Mouse (Mus musculus) heart, postnatal 0 days (tissue): Measurements from ENCODE around the gene Map2k6.

Experiments
- CTCF ChIP-seq: IDR thresholded peaks from 2 replicates; pipeline ENCODE4 v1.5.1; 2016; ENCODE audit warnings: antibody characterized with exemption, control low read depth, low read depth
- EP300 ChIP-seq: IDR thresholded peaks from 2 replicates; pipeline ENCODE4 v1.6.1; 2016; ENCODE audit warnings: antibody characterized with exemption, low read depth

DNA sequence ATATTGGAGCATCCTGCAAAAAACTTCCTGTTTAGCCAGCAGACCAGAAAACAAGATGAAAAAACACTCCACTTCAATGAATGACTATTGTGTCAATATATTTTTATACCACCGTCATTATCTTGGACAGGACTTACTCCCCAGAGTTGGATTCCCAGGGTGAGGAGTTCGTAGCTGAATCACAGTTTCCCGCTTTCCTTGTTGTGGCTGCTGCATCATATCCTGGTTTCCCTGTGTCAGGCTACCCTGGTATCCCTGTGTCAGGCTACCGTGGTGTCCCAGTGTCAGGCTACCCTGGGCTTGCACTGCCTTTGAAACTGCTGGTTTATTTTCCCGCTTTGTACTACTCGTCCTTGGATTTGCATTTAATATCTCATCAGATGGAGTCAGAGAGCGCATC is 167.4 kb downstream of the Map2k6 start:
- no peak for TF ChIP-seq CTCF
- TF ChIP-seq EP300: 0 out of 2 replicates have a peak, but pooled peaks have one; percentile 14
